Mouse (Mus musculus) limb, embryonic 13.5 days (tissue): Measurements from ENCODE around the gene Klk1. TPM values are rescaled to one million over a fixed set of nuclear protein-coding genes. Genes with fewer than 3 reads are reported as not detected.
"Not testable (repeated sequence)": the region's sequence is repeated elsewhere in the genome, so short reads cannot be mapped to it uniquely, and the experiment has no call there.

ENCODE experiments used
- ATAC-seq: fragments of 200-750 bp; cut with Nextera tagmentation; 2 replicates; pipeline ENCODE4 v1.8.0; 2017; ENCODE audit warnings: low read depth, moderate number of reproducible peaks, moderate TSS enrichment; ENCODE audit not compliant: low FRiP score
- H3K27ac ChIP-seq: fragments of 300-500 bp; sonication (generic); 2 replicates; pipeline ENCODE4 v1.5.1; 2015; ENCODE audit warnings: inconsistent platforms, mild to moderate bottlenecking, moderate library complexity
- H3K27me3 ChIP-seq: fragments of 300-500 bp; sonication (generic); 2 replicates; pipeline ENCODE4 v1.6.1; 2015; ENCODE audit warnings: mild to moderate bottlenecking, inconsistent platforms
- H3K36me3 ChIP-seq: fragments of 300-500 bp; sonication (generic); 2 replicates; pipeline ENCODE4 v1.6.1; 2015; ENCODE audit warnings: inconsistent platforms, mild to moderate bottlenecking, moderate library complexity
- H3K4me1 ChIP-seq: fragments of 300-500 bp; sonication (generic); 2 replicates; pipeline ENCODE4 v1.6.1; 2015; ENCODE audit warnings: inconsistent platforms
- H3K4me2 ChIP-seq: fragments of 300-500 bp; sonication (generic); replicated peaks from 2 replicates; pipeline ENCODE4 v1.6.1; 2015; ENCODE audit warnings: inconsistent platforms, mild to moderate bottlenecking, moderate library complexity
- H3K4me3 ChIP-seq: fragments of 300-500 bp; sonication (generic); 2 replicates; pipeline ENCODE4 v1.5.1; 2015; ENCODE audit warnings: moderate library complexity, mild to moderate bottlenecking, inconsistent platforms
- H3K9ac ChIP-seq: fragments of 300-500 bp; sonication (generic); 2 replicates; pipeline ENCODE4 v1.6.1; 2015; ENCODE audit warnings: mild to moderate bottlenecking, inconsistent platforms
- H3K9me3 ChIP-seq: fragments of 300-500 bp; sonication (generic); 2 replicates; pipeline ENCODE4 v1.6.1; 2016; ENCODE audit warnings: inconsistent platforms
- WGBS: fragments of 180-500 bp; shearing (Covaris S2); methylation state at CpG from one replicate; pipeline ENCODE4 v1.1.7; 2015; 5-methylcytosine and 5-hydroxymethylcytosine counted together
- polyA plus RNA-seq: library from polyadenylated mRNA; unstranded; fragments of >200 nt; fragmentation: Nextera tagmentation; extraction: Ambion mirVana; gene quantifications from 2 replicates; pipeline ENCODE4 v1.2.1, GENCODE M21; 2015

Gene Klk1
- not detected in 2 replicates for polyA plus RNA-seq

DNA sequence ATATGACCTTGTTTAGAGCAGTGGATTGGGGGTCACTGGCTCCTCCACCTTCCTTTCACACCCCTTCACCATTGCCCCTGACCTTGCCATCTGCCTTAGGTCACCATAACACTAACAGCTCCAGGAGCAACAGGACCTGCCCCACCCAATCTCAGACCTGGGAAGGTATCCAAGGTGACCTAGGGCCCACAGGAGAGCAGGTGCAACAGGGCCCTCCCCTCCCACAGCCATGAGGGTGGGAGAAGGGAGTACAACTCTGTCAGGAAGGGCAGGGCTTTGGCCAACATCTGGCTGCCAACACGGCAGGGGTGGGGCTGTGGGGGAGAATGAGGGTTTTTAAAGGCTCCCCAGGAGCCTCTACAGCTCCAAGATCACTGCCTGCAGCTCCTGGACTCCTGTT lies at the start of gene Klk1:
Gene Klk1 (plus strand): TSS at position 285 of the 400 bp plus-strand sequence.
- H3K9me3 ChIP-seq, result no peaks in the 10 kb centered on the region
- ATAC-seq, result no peak
- WGBS, result 40% methylated on average over 1 of the region's 1 CpGs
- no peaks in the 10 kb centered on the region for H3K36me3 ChIP-seq
- no peak within 1 kb of the TSS for H3K9ac ChIP-seq
- H3K4me3 ChIP-seq, result no peak within 1 kb of the TSS
- H3K27me3 ChIP-seq, result no peaks in the 10 kb centered on the region
- H3K4me2 ChIP-seq, result no peak within 1 kb of the TSS
- H3K4me1 ChIP-seq, result no peaks in the 10 kb centered on the region
- no peak within 1 kb of the TSS for H3K27ac ChIP-seq

DNA sequence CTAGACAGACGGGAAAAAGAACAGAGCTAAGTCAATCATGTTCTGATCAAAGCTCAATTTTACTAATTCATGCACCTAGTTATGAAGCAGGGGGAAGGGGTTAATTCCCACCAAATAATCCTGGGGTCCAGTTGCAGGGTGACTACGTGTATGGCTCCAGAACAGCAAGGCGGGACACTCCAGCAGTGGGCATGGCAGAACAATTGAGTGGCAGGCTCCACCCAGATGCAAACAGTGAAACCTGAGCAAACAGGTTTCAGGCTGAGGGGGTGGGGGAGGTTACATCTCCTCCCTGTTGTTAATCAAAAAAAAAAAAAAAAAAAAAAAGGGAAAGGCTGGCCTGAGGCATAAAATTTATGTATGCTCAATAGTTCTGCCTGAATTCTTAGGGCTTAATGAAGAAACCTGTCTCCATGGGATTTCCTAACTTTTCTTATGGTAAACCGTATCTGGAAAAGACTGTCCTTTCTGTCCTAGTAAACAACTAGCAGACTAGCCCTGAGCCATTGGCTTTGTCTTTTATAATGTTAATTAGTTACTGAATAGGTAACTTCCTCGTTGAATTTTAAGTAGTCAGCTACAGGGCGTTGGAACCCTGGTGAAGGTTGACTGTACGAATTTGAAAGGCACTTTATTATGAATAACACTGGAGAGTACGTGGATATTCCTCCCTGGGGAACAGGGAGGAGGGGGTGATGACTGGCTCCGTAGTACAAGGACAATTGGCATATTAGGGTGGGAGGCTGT lies 45.7 kb upstream of the Klk1 start:
- Histone ChIP-seq H3K9me3 (no peaks in the 10 kb centered on the region), H3K27me3 (no peaks in the 10 kb centered on the region), H3K4me3 (no peak overlapping the region), H3K4me2 (no peak overlapping the region), H3K27ac (no peak overlapping the region), H3K4me1 (no peaks in the 10 kb centered on the region), H3K9ac (no peak overlapping the region), H3K36me3 (no peaks in the 10 kb centered on the region)
- no peak for ATAC-seq
- 64% methylated on average over 9 of the region's 9 CpGs for WGBS

DNA sequence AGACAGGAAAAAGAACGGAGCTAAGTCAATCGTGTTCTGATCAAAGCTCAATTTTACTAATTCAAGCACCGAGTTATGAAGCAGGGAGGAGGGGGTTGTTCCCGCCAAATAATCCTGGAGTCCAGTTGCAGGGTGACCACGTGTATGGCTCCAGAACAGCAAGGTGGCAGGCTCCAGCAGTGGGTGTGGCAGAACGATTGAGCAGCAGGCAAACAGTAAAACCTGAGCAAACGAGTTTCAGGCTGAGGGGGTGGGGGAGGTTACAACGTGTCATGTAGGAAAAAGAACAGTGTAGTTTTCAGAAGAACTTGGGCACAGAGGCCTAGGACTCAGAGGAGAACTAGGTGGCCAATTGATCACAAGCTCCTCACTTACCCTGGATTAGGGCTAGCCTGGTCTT lies 38.6 kb upstream of the Klk1 start:
- H3K27ac ChIP-seq, H3K4me1 ChIP-seq, H3K4me2 ChIP-seq, H3K4me3 ChIP-seq, H3K9ac ChIP-seq, H3K9me3 ChIP-seq, H3K36me3 ChIP-seq, ATAC-seq, H3K27me3 ChIP-seq: not testable (repeated sequence)
- 45% methylated on average over 8 of the region's 8 CpGs for WGBS

DNA sequence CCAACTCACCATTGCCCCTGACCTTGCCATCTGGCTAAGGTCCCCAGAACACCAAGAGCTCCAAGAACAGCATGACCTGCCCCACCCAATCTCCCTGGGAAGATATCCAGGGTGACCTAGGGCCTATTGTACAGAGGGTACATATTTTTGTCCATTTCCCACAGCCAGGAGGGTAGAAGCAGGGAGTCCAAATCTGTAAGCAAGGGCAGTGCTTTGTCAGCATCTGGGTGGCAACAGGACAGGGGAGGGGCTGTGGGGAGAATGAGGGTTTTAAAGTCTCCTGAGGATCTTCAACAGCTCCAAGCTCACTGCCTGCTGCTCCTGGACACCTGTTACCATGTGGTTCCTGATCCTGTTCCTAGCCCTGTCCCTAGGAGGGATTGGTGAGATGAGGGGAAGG lies 37.2 kb upstream of the Klk1 start, which contains the start of gene Klk1b24:
Gene Klk1b24 (plus strand): TSS at position 301 of the 400 bp plus-strand sequence.
- H3K27me3 ChIP-seq, H3K4me1 ChIP-seq, H3K9ac ChIP-seq, ATAC-seq, H3K9me3 ChIP-seq, H3K27ac ChIP-seq, H3K36me3 ChIP-seq, H3K4me2 ChIP-seq, H3K4me3 ChIP-seq: not testable (repeated sequence)

DNA sequence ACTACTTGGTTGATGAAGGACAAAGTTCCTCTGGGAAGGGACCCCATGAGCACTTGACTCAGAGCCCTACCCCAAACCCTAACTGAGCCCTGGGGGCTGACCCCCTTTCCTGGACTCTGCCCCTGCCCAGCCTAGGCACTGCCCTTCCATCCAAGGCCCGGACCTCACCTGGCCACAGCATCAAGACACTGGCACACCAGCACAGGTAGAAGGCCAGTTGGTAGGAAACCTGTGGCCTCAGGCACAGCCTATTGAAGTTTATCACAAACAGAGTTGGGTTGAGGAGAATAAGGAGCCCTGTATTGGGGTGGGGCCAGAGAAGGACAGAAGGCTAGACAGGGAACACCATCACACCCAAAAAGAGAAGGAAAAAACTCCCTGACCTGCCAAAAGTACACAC lies 31.7 kb upstream of the Klk1 start:
- not testable (repeated sequence) for H3K9ac ChIP-seq, H3K4me1 ChIP-seq, H3K9me3 ChIP-seq, H3K4me2 ChIP-seq, H3K27ac ChIP-seq, ATAC-seq, H3K4me3 ChIP-seq, H3K27me3 ChIP-seq, H3K36me3 ChIP-seq
- 90% methylated on average over 1 of the region's 1 CpGs for WGBS

DNA sequence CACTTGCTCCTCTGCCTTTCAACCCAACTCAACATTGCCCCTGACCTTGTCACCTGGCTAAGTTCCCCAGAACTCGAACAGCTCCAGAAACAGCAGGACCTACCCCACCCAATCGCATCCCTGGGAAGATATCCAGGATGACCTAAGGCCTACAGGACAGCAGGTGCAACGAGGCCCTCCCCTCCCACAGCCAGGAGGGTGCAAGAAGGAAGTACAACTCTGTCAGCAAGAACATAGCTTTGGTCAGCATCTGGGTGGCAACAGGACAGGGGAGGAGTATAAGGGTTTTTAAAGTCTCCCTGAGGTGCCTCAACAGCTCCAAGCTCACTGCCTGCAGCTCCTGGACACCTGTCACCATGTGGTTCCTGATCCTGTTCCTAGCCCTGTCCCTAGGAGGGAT lies 27.3 kb upstream of the Klk1 start, which contains the start of gene Klk1b3:
Gene Klk1b3 (plus strand): TSS at position 301 of the 400 bp plus-strand sequence.
- WGBS, result 62% methylated on average over 3 of the region's 3 CpGs

DNA sequence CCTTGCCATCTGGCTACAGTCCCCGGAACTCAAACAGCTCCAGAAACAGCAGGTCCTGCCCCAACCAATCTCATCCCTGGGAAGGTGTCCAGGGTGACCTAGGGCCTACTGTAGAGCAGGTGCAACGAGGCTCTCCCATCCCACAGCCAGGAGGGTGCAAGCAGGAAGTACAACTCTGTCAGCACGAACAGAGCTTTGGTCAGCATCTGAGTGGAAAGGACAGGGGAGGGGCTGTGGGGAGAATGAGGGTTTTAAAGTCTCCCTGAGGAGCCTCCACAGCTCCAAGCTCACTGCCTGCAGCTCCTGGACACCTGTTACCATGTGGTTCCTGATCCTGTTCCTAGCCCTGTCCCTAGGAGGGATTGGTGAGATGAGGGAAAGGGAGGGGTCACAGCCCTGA lies 18.0 kb upstream of the Klk1 start, which contains the start of gene Klk1b4:
Gene Klk1b4 (plus strand): TSS at position 301 of the 400 bp plus-strand sequence.
- not testable (repeated sequence) for H3K9ac ChIP-seq, H3K36me3 ChIP-seq, H3K4me3 ChIP-seq, H3K4me2 ChIP-seq, H3K4me1 ChIP-seq, ATAC-seq, H3K27ac ChIP-seq, H3K9me3 ChIP-seq, H3K27me3 ChIP-seq
- WGBS, result 55% methylated on average over 3 of the region's 3 CpGs

More for the DNA sequence above, 27.3 kb upstream of the Klk1 start, which contains the start of gene Klk1b3:
- Histone ChIP-seq H3K9me3 (no peaks in the 10 kb centered on the region), H3K4me3 (no peak within 1 kb of the TSS), H3K27ac (no peak within 1 kb of the TSS), H3K27me3 (no peaks in the 10 kb centered on the region), H3K4me1 (no peaks in the 10 kb centered on the region), H3K4me2 (no peak within 1 kb of the TSS), H3K36me3 (no peaks in the 10 kb centered on the region), H3K9ac (no peak within 1 kb of the TSS)
- ATAC-seq, result no peak

DNA sequence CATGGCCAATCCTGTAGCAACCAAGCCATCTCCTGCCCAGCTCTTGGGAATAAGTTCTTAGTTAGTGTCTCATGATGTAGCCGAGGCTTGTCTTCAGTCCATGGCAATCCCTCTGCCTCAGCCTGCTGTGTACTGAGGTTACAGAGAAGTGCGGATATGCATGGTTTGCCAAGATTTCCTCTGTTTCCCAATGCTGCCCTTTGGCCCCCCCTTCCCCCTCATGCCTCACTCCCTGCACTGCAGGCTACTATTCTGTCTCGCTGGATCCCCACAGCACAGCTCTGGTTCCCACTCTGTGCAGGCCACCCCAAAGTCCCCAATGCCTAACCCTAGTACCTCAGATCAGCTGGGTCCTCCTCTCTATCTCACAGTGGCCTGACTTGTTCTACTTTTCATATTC lies 16.9 kb upstream of the Klk1 start:
- Histone ChIP-seq H3K36me3 (no peaks in the 10 kb centered on the region), H3K27ac (no peak overlapping the region), H3K9ac (no peak overlapping the region), H3K9me3 (no peaks in the 10 kb centered on the region), H3K4me2 (no peak overlapping the region), H3K4me1 (no peaks in the 10 kb centered on the region), H3K27me3 (no peaks in the 10 kb centered on the region), H3K4me3 (no peak overlapping the region)
- WGBS, result 80% methylated on average over 3 of the region's 3 CpGs
- ATAC-seq, result no peak

DNA sequence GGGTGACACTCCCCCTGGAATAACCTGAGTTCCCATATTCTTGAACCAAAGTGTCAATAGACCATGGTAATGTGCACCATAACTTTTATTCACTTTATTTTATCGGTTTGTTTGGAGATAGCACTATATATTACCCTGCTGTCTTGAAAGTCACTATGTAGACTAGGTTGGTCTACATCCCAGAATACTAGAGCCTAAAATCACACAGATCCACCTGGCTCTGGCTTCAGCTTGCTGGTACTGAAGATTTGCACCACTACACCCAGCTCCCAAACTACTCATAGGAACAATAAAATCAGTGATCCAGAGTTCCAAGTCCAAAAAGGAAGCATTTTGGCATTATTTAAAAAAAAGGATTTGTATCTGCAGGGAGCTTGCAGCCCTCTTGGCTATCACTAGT lies 9.5 kb upstream of the Klk1 start, which contains the start of gene Klk1b5:
Gene Klk1b5 (plus strand): TSS at position 301 of the 400 bp plus-strand sequence.
- no peaks in the 10 kb centered on the region for H3K27me3 ChIP-seq
- no peak within 1 kb of the TSS for H3K4me2 ChIP-seq
- H3K36me3 ChIP-seq, result no peaks in the 10 kb centered on the region
- no peaks in the 10 kb centered on the region for H3K4me1 ChIP-seq
- H3K27ac ChIP-seq, result no peak within 1 kb of the TSS
- ATAC-seq, result no peak
- 81% methylated on average over 1 of the region's 1 CpGs for WGBS
- no peaks in the 10 kb centered on the region for H3K9me3 ChIP-seq
- no peak within 1 kb of the TSS for H3K4me3 ChIP-seq
- no peak within 1 kb of the TSS for H3K9ac ChIP-seq

DNA sequence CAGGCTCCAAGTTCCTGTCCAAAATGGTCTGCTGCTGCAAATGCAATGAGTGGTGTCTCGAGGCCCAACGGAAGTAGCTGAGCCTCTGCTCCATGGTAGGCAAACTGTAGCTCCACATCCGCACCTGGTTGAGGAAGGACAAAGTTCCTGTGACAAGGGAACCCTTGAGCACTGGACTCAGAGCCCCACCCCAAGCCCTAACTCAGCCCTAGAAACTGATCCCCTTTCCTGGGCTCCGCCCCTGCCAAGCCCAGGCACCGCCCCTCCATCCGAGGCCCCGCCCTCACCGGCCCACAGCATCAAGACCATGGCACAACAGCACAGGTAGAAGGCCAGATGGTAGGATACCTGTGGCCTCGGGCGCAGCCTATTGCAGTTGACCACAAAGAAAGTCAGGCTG lies 3.6 kb upstream of the Klk1 start:
- ATAC-seq, H3K4me2 ChIP-seq, H3K9me3 ChIP-seq, H3K9ac ChIP-seq, H3K4me3 ChIP-seq, H3K4me1 ChIP-seq, H3K27ac ChIP-seq, H3K27me3 ChIP-seq, H3K36me3 ChIP-seq: not testable (repeated sequence)
- 78% methylated on average over 10 of the region's 10 CpGs for WGBS

DNA sequence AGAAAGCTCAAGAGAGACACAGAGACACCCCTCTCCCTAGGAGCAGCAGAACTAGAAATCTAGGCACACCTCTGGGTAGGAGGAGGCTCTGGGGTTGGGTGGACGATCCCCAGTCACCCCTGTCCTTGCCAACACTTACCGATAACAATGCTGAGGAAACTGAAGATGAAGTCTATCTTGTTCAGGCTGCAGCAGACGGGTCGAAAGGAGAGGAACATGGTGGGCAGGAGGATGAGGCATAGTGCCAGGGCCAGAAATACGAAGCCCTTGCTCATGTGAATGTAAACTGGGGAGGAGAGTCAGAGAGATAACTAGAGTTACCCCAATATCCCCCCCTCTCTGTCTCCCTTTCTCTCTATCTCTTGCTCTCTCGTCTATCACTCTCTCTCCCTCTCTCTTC lies 2.8 kb upstream of the Klk1 start:
- not testable (repeated sequence) for H3K9ac ChIP-seq, ATAC-seq
- whole genome bisulfite sequencing, result 81% methylated on average over 6 of the region's 6 CpGs

DNA sequence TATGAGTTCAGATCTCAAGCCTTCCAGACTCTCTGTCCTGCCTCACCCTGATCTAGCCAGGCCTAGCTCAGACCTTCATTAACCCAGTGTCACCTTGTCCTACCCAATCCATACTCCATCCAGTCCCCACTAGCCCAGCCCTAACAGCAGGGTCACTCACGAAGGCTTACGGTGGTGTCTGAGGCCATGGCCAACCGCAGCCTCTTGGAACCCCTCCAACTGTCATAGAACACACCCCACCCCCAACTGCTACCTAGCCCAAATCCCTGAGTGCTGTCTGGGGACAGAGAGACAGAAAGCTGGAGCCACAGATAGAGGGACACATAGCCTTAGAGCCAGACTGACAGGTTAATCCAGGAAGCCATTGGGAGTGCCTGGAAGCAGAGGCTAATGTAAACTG lies 10.7 kb downstream of the Klk1 start, which contains the start of gene Gm36864:
Gene Gm36864 (plus strand): TSS at position 269 of the 400 bp plus-strand sequence.
- ATAC-seq, result no peak

More for the DNA sequence above, 2.8 kb upstream of the Klk1 start:
- not testable (repeated sequence) for H3K27me3 ChIP-seq, H3K4me1 ChIP-seq, H3K4me2 ChIP-seq, H3K36me3 ChIP-seq, H3K9me3 ChIP-seq, H3K4me3 ChIP-seq, H3K27ac ChIP-seq

DNA sequence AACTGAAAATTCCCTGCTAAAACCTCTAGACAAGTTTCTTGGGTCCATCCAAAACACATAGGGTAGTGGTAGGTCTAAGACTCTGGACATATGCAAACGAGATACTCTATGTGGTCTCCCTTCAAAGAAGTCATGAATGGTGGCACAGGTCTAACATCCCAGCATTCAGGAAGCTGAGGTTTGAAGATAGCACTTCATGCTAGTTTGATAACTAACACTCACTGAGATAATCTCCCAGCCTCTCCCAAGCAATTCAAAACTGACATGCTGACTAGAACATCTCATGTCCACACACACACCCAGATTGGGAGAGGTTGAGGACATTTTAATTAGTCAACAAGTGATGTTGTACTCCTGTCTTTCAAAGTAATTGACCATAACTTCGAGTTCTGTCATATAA lies 14.8 kb downstream of the Klk1 start:
- no peak overlapping the region for H3K4me2 ChIP-seq
- no peak overlapping the region for H3K9ac ChIP-seq
- no peaks in the 10 kb centered on the region for H3K4me1 ChIP-seq
- H3K9me3 ChIP-seq, result no peaks in the 10 kb centered on the region
- WGBS, result 50% methylated on average over 2 of the region's 2 CpGs
- H3K36me3 ChIP-seq, result no peaks in the 10 kb centered on the region
- no peaks in the 10 kb centered on the region for H3K27me3 ChIP-seq
- H3K27ac ChIP-seq, result no peak overlapping the region
- H3K4me3 ChIP-seq, result no peak overlapping the region
- no peak for ATAC-seq

More for the DNA sequence above, 10.7 kb downstream of the Klk1 start, which contains the start of gene Gm36864:
- Histone ChIP-seq H3K9ac (no peak within 1 kb of the TSS), H3K27ac (no peak within 1 kb of the TSS), H3K9me3 (no peaks in the 10 kb centered on the region), H3K4me3 (no peak within 1 kb of the TSS), H3K4me1 (no peaks in the 10 kb centered on the region), H3K4me2 (no peak within 1 kb of the TSS), H3K36me3 (no peaks in the 10 kb centered on the region), H3K27me3 (no peaks in the 10 kb centered on the region)
- 77% methylated on average over 3 of the region's 3 CpGs for WGBS
